Mouse (Mus musculus) forebrain, embryonic 14.5 days (tissue): ENCODE results near the gene Zfp420. TPM values are rescaled to one million over a fixed set of nuclear protein-coding genes. Genes with fewer than 3 reads are reported as not detected.

Experiments
- ATAC-seq: fragments of 200-750 bp; cut with Nextera tagmentation; 2 replicates; pipeline ENCODE4 v1.8.0; 2017; ENCODE audit warnings: mild to moderate bottlenecking, moderate library complexity
- DNase-seq: peaks from one replicate; pipeline ENCODE4 v3.0.0-alpha.2; 2015; ENCODE audit warnings: low spot score
- H3K27ac ChIP-seq: fragments of 300-500 bp; sonication (generic); 2 replicates; pipeline ENCODE4 v1.5.1; 2014; ENCODE audit warnings: low read depth, mild to moderate bottlenecking, control low read depth, low read length, moderate library complexity
- H3K27me3 ChIP-seq: fragments of 300-500 bp; sonication (generic); replicated peaks from 2 replicates; pipeline ENCODE4 v1.6.1; 2014; ENCODE audit warnings: low read length, control low read depth, mixed read lengths; ENCODE audit not compliant: control insufficient read depth, insufficient read depth
- H3K36me3 ChIP-seq: fragments of 300-500 bp; sonication (generic); 2 replicates; pipeline ENCODE4 v1.6.1; 2014; ENCODE audit warnings: low read length, control low read depth; ENCODE audit not compliant: control insufficient read depth, insufficient read depth
- H3K4me1 ChIP-seq: fragments of 300-500 bp; sonication (generic); 2 replicates; pipeline ENCODE4 v1.6.1; 2014; ENCODE audit warnings: antibody characterized with exemption, low read length, control low read depth; ENCODE audit not compliant: control insufficient read depth, insufficient read depth
- H3K4me2 ChIP-seq: fragments of 300-500 bp; sonication (generic); 2 replicates; pipeline ENCODE4 v1.6.1; 2014; ENCODE audit warnings: mild to moderate bottlenecking, control low read depth, low read length
- H3K4me3 ChIP-seq: fragments of 300-500 bp; sonication (generic); 2 replicates; pipeline ENCODE4 v1.5.1; 2014; ENCODE audit warnings: low read depth, low read length, control low read depth
- H3K9ac ChIP-seq: fragments of 300-500 bp; sonication (generic); 2 replicates; pipeline ENCODE4 v1.6.1; 2014; ENCODE audit warnings: mild to moderate bottlenecking, low read length, control low read depth, moderate library complexity
- H3K9me3 ChIP-seq: fragments of 300-500 bp; sonication (generic); replicated peaks from 2 replicates; pipeline ENCODE4 v1.6.1; 2016; ENCODE audit warnings: low read length, control low read depth, mixed read lengths; ENCODE audit not compliant: control insufficient read depth
- WGBS: fragments of 180-500 bp; shearing (Covaris S2); extraction: QIAGEN DNeasy Blood & Tissue Kit; methylation state at CpG from one replicate; pipeline ENCODE4 v1.1.7; 2014; 5-methylcytosine and 5-hydroxymethylcytosine counted together
- polyA plus RNA-seq: library from polyadenylated mRNA; unstranded; fragments of >200 nt; fragmentation: Nextera tagmentation; extraction: Ambion mirVana; gene quantifications from 2 replicates; pipeline ENCODE4 v1.2.1, GENCODE M21; 2014

The Zfp420 gene
- polyA plus RNA-seq, 1 experiment from 2014 or later: 16.5 TPM

DNA sequence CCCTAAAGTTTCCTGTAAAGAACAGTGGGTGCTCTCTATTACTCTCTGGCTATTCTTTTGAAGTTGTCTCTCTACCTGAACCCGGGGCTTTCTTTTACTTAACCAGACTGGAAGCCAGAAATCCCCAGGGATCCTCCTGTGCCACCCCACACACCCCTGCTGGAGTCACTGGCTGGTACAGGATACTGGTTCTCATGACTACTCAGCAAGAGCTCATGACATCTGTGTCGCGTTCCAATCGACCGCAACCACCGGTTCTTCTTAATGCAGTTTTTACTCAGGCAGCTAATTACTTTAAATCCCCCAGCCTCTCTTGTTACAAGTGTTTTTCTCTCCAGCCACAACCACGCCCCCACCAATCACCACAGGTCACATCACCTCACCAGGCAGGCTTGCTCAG, 20.3 kb downstream of the Zfp420 start:
- Histone ChIP-seq H3K27ac (no peak overlapping the region), H3K4me3 (no peak overlapping the region), H3K9me3 (peaks cover 14% of the 10 kb centered on the region), H3K27me3 (no peaks in the 10 kb centered on the region), H3K9ac (no peak overlapping the region), H3K4me2 (no peak overlapping the region), H3K36me3 (peaks cover 8% of the 10 kb centered on the region), H3K4me1 (no peaks in the 10 kb centered on the region)
- WGBS: 53% methylated on average over 7 of the region's 7 CpGs
- ATAC-seq (no peak), DNase-seq (no peak)

DNA sequence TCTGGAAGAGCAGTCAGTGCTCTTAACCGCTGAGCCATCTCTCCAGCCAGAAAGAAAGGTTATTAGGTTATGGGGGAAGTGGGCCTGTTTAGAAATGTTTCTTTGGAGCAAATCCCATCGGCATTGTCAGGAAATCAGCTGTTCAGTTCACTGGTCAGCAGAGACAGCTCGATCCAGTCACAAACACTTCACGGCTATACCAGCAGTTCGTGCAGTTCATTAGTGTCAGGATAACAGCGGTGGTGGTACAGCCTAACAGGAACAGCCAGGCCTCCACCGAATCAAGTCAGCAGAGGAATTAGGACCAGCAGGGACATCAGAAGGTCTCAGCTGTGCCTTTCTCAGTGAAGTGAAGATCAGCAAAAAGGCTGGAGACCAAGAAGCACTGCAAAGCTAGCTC, 21.1 kb downstream of the Zfp420 start:
- ATAC-seq (no peak), DNase-seq (no peak)
- H3K9ac ChIP-seq: no peak overlapping the region
- H3K4me3 ChIP-seq: no peak overlapping the region
- H3K27ac ChIP-seq: no peak overlapping the region
- 90% methylated on average over 7 of the region's 7 CpGs for WGBS
- no peaks in the 10 kb centered on the region for H3K4me1 ChIP-seq
- no peak overlapping the region for H3K4me2 ChIP-seq
- peaks cover 6% of the 10 kb centered on the region; the same call in 1 of the 2 replicates for H3K9me3 ChIP-seq
- no peaks in the 10 kb centered on the region for H3K27me3 ChIP-seq
- no peaks in the 10 kb centered on the region; the same call in none of the 2 replicates for H3K36me3 ChIP-seq

DNA sequence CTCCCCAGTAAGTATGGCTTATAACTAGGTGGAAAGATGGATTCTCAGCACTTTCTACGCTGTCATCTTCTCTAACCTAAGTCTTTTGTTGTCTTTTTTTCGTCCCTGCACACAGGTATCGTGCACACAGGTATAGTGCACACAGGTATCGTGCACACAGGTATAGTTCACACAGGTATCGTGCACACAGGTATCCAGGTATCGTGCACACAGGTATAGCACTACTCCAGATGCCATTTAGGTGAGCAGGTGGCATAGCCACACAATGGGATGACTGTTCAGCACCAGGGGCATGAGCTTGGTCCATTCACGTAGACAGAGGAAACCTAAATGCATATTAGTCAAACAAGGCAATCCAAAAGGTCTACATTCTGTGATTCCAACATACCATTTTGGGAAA, 30.7 kb downstream of the Zfp420 start:
- no peak overlapping the region for H3K27ac ChIP-seq
- no peaks in the 10 kb centered on the region for H3K4me1 ChIP-seq
- no peak for DNase-seq
- H3K36me3 ChIP-seq: peaks cover 54% of the 10 kb centered on the region
- H3K4me3 ChIP-seq: no peak overlapping the region
- no peaks in the 10 kb centered on the region for H3K27me3 ChIP-seq
- H3K4me2 ChIP-seq: no peak overlapping the region
- WGBS: 97% methylated on average over 7 of the region's 7 CpGs
- ATAC-seq: no peak
- H3K9me3 ChIP-seq: peaks cover 33% of the 10 kb centered on the region
- no peak overlapping the region for H3K9ac ChIP-seq

DNA sequence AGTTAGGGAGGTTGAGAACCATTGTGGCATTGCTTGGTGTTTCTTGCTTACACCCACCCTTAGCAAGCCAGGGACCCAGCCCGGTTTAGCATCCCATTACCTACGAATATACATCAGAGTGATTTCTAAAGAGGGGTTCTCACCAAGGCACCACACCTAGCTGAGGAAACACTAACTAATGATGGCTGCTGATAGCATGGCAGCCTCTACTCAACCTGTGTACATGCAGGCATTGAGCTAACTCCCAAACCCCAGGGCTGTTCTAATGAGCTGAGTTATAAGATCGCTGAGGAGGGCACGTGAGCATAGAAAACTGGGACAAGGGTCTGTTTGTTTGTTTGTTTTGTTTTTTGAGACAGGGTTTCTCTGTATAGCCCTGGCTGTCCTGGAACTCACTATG, 33.0 kb downstream of the Zfp420 start:
- Histone ChIP-seq H3K9ac (no peak overlapping the region), H3K4me3 (no peak overlapping the region), H3K27me3 (no peaks in the 10 kb centered on the region), H3K4me1 (no peaks in the 10 kb centered on the region), H3K27ac (no peak overlapping the region), H3K4me2 (no peak overlapping the region), H3K9me3 (peaks cover 25% of the 10 kb centered on the region), H3K36me3 (peaks cover 72% of the 10 kb centered on the region)
- WGBS: 98% methylated on average over 4 of the region's 4 CpGs
- DNase-seq: no peak
- no peak for ATAC-seq

GRCm38 (mm10) chr7:29898351-29898750, 38.6 kb downstream of the Zfp420 start:
- peaks cover 21% of the 10 kb centered on the region for H3K9me3 ChIP-seq
- H3K4me2 ChIP-seq: no peak overlapping the region
- peaks cover 76% of the 10 kb centered on the region for H3K36me3 ChIP-seq
- no peaks in the 10 kb centered on the region for H3K4me1 ChIP-seq
- DNase-seq: no peak
- no peak for ATAC-seq
- H3K9ac ChIP-seq: no peak overlapping the region
- no peak overlapping the region for H3K4me3 ChIP-seq
- H3K27me3 ChIP-seq: no peaks in the 10 kb centered on the region
- no peak overlapping the region for H3K27ac ChIP-seq
- 92% methylated on average over 4 of the region's 4 CpGs for WGBS

DNA sequence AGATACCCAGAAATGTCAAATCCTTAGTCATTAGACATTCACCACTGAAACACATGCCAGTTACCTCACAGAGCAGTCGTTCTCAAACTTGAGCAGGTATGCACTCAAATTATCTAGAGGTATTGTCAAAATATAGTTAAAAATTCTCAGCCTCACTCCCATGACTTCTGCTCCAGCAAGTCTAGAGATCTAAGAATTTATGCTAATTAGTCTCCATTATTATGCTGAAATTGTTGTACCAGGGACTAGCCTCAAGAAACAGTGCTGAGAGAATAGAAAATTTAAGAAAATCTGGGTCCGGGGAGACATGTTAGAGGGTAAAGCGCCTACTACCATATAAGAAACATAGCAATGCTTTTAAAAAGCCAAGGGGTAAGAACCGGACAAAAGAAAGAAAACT, 44.3 kb downstream of the Zfp420 start:
- H3K4me1 ChIP-seq: peaks cover under 1% of the 10 kb centered on the region; the same call in 1 of the 2 replicates
- H3K27ac ChIP-seq: no peak overlapping the region
- ATAC-seq (no peak), DNase-seq (no peak)
- H3K9ac ChIP-seq: no peak overlapping the region
- H3K4me3 ChIP-seq: no peak overlapping the region
- H3K4me2 ChIP-seq: no peak overlapping the region
- no peaks in the 10 kb centered on the region for H3K9me3 ChIP-seq
- WGBS: 95% methylated on average over 4 of the region's 4 CpGs
- no peaks in the 10 kb centered on the region for H3K27me3 ChIP-seq
- H3K36me3 ChIP-seq: peaks cover 30% of the 10 kb centered on the region

- H3K36me3 ChIP-seq: peaks cover 18% of the 10 kb centered on the region
- ATAC-seq (peak; percentile 86), DNase-seq (peak; percentile 98)
- peak within 1 kb of the TSS; percentile 68 for H3K9ac ChIP-seq
- WGBS: under 1% methylated on average over 22 of the region's 22 CpGs
- H3K4me3 ChIP-seq: peak within 1 kb of the TSS; percentile 62
- H3K4me1 ChIP-seq: peaks cover 15% of the 10 kb centered on the region
- peak within 1 kb of the TSS; percentile 57 for H3K4me2 ChIP-seq
- no peaks in the 10 kb centered on the region for H3K27me3 ChIP-seq
- peak within 1 kb of the TSS; percentile 96 for H3K27ac ChIP-seq
- no peaks in the 10 kb centered on the region for H3K9me3 ChIP-seq
Observed at GRCm38 (mm10) chr7:29905966-29906681, 46.3 kb downstream of the Zfp420 start, which contains the start of gene Zfp27. Zfp27 (minus strand) TSS chr7:29906572.

- no peaks in the 10 kb centered on the region for H3K9me3 ChIP-seq
- ATAC-seq (peak; percentile 25; the same call in 1 of the 2 replicates), DNase-seq (no peak)
- peaks cover 15% of the 10 kb centered on the region for H3K4me1 ChIP-seq
- H3K36me3 ChIP-seq: peaks cover 20% of the 10 kb centered on the region
- peak overlapping the region; percentile 68 for H3K9ac ChIP-seq
- peak overlapping the region; percentile 57 for H3K4me2 ChIP-seq
- WGBS: 15% methylated on average over 8 of the region's 8 CpGs
- H3K4me3 ChIP-seq: peak overlapping the region; percentile 62
- peak overlapping the region; percentile 96 for H3K27ac ChIP-seq
- H3K27me3 ChIP-seq: no peaks in the 10 kb centered on the region
Observed at GRCm38 (mm10) chr7:29906682-29907058, 46.9 kb downstream of the Zfp420 start.

- peaks cover 15% of the 10 kb centered on the region for H3K4me1 ChIP-seq
- no peak for ATAC-seq
- H3K4me2 ChIP-seq: peak overlapping the region; percentile 57
- H3K9ac ChIP-seq: no peak overlapping the region
- 88% methylated on average over 5 of the region's 5 CpGs for WGBS
- H3K36me3 ChIP-seq: peaks cover 24% of the 10 kb centered on the region
- no peaks in the 10 kb centered on the region for H3K9me3 ChIP-seq
- H3K27ac ChIP-seq: peak overlapping the region; percentile 96; the same call in 1 of the 2 replicates
- H3K27me3 ChIP-seq: no peaks in the 10 kb centered on the region
- H3K4me3 ChIP-seq: 0 out of 2 replicates have a peak overlapping the region, but pooled peaks have one; percentile 62
- DNase-seq: no peak
Observed at GRCm38 (mm10) chr7:29907206-29907605, 47.4 kb downstream of the Zfp420 start.
